Comparison of ENCODE assay signal across 19 mouse cellular contexts in genomic region chr1:32553459-32553858, GRCm38 (mm10). TPM values are rescaled to one million over a fixed set of nuclear protein-coding genes. Genes with fewer than 3 reads are reported as not detected.
"Had no signal": no experiment of that assay in that cellular context is flagged by ENCODE, and none has a peak within 500 bp of the region (broad histone marks: within the 10 kb centered on the region; RNA-seq: fewer than 3 reads in every experiment).

No protein-coding gene starts in this region.

- H3K4me3 ChIP-seq: megakaryocyte, embryonic 14.5 days; midbrain, embryonic 13.5 days; midbrain, embryonic 15.5 days; neural tube, embryonic 12.5 days; stomach, embryonic 15.5 days had no signal

- H3K4me1 ChIP-seq: megakaryocyte, embryonic 14.5 days; midbrain, embryonic 13.5 days; midbrain, embryonic 15.5 days; neural tube, embryonic 12.5 days; stomach, embryonic 15.5 days had no signal

- H3K9ac ChIP-seq: liver, postnatal 0 days; midbrain, embryonic 13.5 days; midbrain, embryonic 15.5 days; neural tube, embryonic 12.5 days; stomach, embryonic 15.5 days had no signal

- ATAC-seq: liver, postnatal 0 days; midbrain, embryonic 13.5 days had no signal

- H3K9me3 ChIP-seq: megakaryocyte, embryonic 14.5 days; midbrain, embryonic 13.5 days; midbrain, embryonic 15.5 days; neural tube, embryonic 12.5 days; stomach, embryonic 15.5 days had no signal

- DNase-seq: liver, postnatal 0 days; lung, adult 2 months; lung, postnatal 14 days; lung, postnatal 36 days; right cerebral cortex, postnatal 14 days; thymus, adult 2 months; thymus, postnatal 25 days; thymus, postnatal 4 days had no signal

- H3K4me2 ChIP-seq: midbrain, embryonic 11.5 days; midbrain, embryonic 13.5 days; midbrain, embryonic 15.5 days; neural tube, embryonic 12.5 days; stomach, embryonic 15.5 days had no signal

- H3K27ac ChIP-seq: macrophage; midbrain, embryonic 13.5 days; midbrain, embryonic 15.5 days; neural tube, embryonic 12.5 days; stomach, embryonic 15.5 days; stomach, postnatal 0 days had no signal

- H3K36me3 ChIP-seq: midbrain, embryonic 13.5 days; midbrain, embryonic 15.5 days; neural tube, embryonic 12.5 days; stomach, embryonic 15.5 days had no signal

- H3K27me3 ChIP-seq: megakaryocyte, embryonic 14.5 days; midbrain, embryonic 13.5 days; midbrain, embryonic 15.5 days; neural tube, embryonic 12.5 days; stomach, embryonic 15.5 days had no signal

RNA-seq across cellular contexts. Expression of gene Gm5415, which starts 6.4 kb away (rescaled TPM):
- polyA plus RNA-seq: liver, postnatal 0 days; lung, adult 2 months; lung, embryonic 16.5 days; macrophage; spleen, adult 2 months; thymus, adult 2 months; urinary bladder, adult 2 months had no signal
